Mouse (Mus musculus): Measurements from ENCODE around the gene Il11ra1.

DNA sequence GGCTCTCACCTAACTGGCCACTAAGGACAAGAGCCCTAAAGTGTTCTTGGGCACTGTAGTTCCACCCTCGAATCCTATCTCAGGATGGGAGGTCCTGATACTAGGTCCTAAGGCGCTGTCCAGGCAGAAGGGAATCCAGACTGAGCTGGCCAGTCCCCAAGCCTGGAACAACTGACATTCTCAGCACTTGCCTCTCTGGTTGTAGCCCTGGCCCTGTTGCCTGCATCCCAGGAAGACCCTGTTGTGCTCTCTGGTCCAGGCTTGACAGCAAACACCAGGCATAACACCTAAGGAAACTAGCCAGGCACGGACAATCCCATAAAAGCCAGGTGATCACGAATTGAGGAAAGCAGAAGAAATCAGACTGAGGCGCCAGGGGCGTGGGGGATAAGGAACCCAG lies 17.0 kb upstream of the Il11ra1 start:
- TF ChIP-seq CTCF (IDR thresholded peaks at IDR 0.05; ENCODE audit: low read depth, low read length) (no peak), POLR2A (IDR thresholded peaks at IDR 0.05; ENCODE audit: borderline replicate concordance, low read depth, low read length) (no peak)
